Mouse (Mus musculus) CH12.LX (cell line): ENCODE data around the gene Pcgf6. TPM values are rescaled to one million over a fixed set of nuclear protein-coding genes. Genes with fewer than 3 reads are reported as not detected.

ENCODE experiments used
- DNase-seq: peaks from one replicate; pipeline ENCODE4 v3.0.0-alpha.2; 2013; ENCODE audit errors: extremely low read depth
- H3K27ac ChIP-seq: 2 replicates; pipeline ENCODE4 v1.5.1; 2012; ENCODE audit warnings: low read depth, mild to moderate bottlenecking, control low read depth, moderate library complexity; ENCODE audit not compliant: insufficient read depth
- H3K27me3 ChIP-seq: replicated peaks from 2 replicates; pipeline ENCODE3; 2012; ENCODE audit warnings: inconsistent platforms
- H3K36me3 ChIP-seq, 2 experiments: replicated peaks in 1 of 2; 2 replicates each; pipeline versions ENCODE3 to v1.6.1; 2012; ENCODE audit warnings: inconsistent platforms in 1 of 2, low read length in 1 of 2, mild to moderate bottlenecking in 1 of 2, mixed read lengths in 1 of 2, moderate library complexity in 1 of 2; ENCODE audit not compliant: control insufficient read depth in 1 of 2, insufficient read depth in 1 of 2
- H3K4me1 ChIP-seq, 2 experiments: 2 replicates each; pipeline ENCODE4 v1.6.1; 2012; ENCODE audit warnings: inconsistent platforms in 1 of 2, moderate library complexity in 1 of 2; ENCODE audit not compliant: insufficient read depth in 2 of 2, control insufficient read depth in 1 of 2
- H3K4me2 ChIP-seq: 2 replicates; pipeline ENCODE4 v1.6.1; 2012; ENCODE audit warnings: low read depth, mild to moderate bottlenecking, control low read depth; ENCODE audit not compliant: poor library complexity, insufficient read depth, severe bottlenecking
- H3K4me3 ChIP-seq, 3 experiments: fragments of 150-350 bp in 1 of 3; sonication (generic) in 1 of 3; replicated peaks in 1 of 3; 2 replicates each; pipeline versions ENCODE3 to v1.5.1; 2011 to 2012; ENCODE audit warnings: low read depth in 2 of 3, low read length in 2 of 3, mild to moderate bottlenecking in 2 of 3, moderate library complexity in 2 of 3, control low read depth in 1 of 3, improper control_type of control experiment in 1 of 3, inconsistent platforms in 1 of 3, mixed read lengths in 1 of 3; ENCODE audit not compliant: poor library complexity in 1 of 3
- H3K79me2 ChIP-seq: replicated peaks from 2 replicates; pipeline ENCODE4 v1.6.1; 2012; ENCODE audit warnings: mild to moderate bottlenecking, moderate library complexity; ENCODE audit not compliant: control insufficient read depth, poor library complexity, insufficient read depth, severe bottlenecking; ENCODE audit errors: extremely low read depth
- H3K9ac ChIP-seq: 2 replicates; pipeline ENCODE4 v1.6.1; 2012; ENCODE audit warnings: low read depth, mild to moderate bottlenecking, control low read depth, moderate library complexity; ENCODE audit not compliant: insufficient read depth
- H3K9me3 ChIP-seq: replicated peaks from 2 replicates; pipeline ENCODE3; 2012; ENCODE audit warnings: low read length, inconsistent platforms, mixed read lengths
- BHLHE40 ChIP-seq: IDR thresholded peaks from 2 replicates; pipeline ENCODE4 v1.6.1; 2011; ENCODE audit warnings: mild to moderate bottlenecking, low read depth, low read length, improper control_type of control experiment
- CHD1 ChIP-seq: IDR thresholded peaks from 2 replicates; pipeline ENCODE4 v1.6.1; 2012; ENCODE audit warnings: low read depth, low read length, improper control_type of control experiment, inconsistent platforms
- CHD2 ChIP-seq: IDR thresholded peaks from 2 replicates; pipeline ENCODE4 v1.6.1; 2011; ENCODE audit warnings: low read length, improper control_type of control experiment
- CTCF ChIP-seq, 2 experiments: IDR thresholded peaks in 1 of 2; conservative IDR thresholded peaks in 1 of 2; 2 replicates each; pipeline ENCODE4 v1.5.1; 2011 to 2012; ENCODE audit warnings: low read depth in 2 of 2, low read length in 2 of 2, improper control_type of control experiment in 1 of 2, inconsistent platforms in 1 of 2, mild to moderate bottlenecking in 1 of 2, moderate library complexity in 1 of 2
- E2F4 ChIP-seq: IDR thresholded peaks from 2 replicates; pipeline ENCODE4 v1.6.1; 2011; ENCODE audit warnings: low read depth, low read length, improper control_type of control experiment; ENCODE audit not compliant: insufficient replicate concordance
- EP300 ChIP-seq: IDR thresholded peaks from 2 replicates; pipeline ENCODE4 v1.6.1; 2011; ENCODE audit warnings: low read length, improper control_type of control experiment
- ETS1 ChIP-seq: conservative IDR thresholded peaks from 2 replicates; pipeline ENCODE4 v1.6.1; 2012; ENCODE audit warnings: low read depth, mild to moderate bottlenecking, inconsistent platforms, low read length, improper control_type of control experiment, moderate library complexity
- GABPA ChIP-seq: IDR thresholded peaks from 2 replicates; pipeline ENCODE4 v1.6.1; 2012; ENCODE audit warnings: low read depth, low read length, improper control_type of control experiment, inconsistent platforms; ENCODE audit not compliant: insufficient replicate concordance
- HCFC1 ChIP-seq: IDR thresholded peaks from 2 replicates; pipeline ENCODE4 v1.6.1; 2012; ENCODE audit warnings: low read depth, mild to moderate bottlenecking, inconsistent platforms, low read length, improper control_type of control experiment
- JUN ChIP-seq: IDR thresholded peaks from 2 replicates; pipeline ENCODE4 v1.6.1; 2011; ENCODE audit warnings: low read depth, mild to moderate bottlenecking, low read length, improper control_type of control experiment, moderate library complexity; ENCODE audit not compliant: insufficient read depth
- JUND ChIP-seq: conservative IDR thresholded peaks from 2 replicates; pipeline ENCODE4 v1.6.1; 2011; ENCODE audit warnings: low read depth, low read length, improper control_type of control experiment
- MAFK ChIP-seq: IDR thresholded peaks from 2 replicates; pipeline ENCODE4 v1.6.1; 2011; ENCODE audit warnings: low read length, improper control_type of control experiment; ENCODE audit not compliant: insufficient replicate concordance
- MEF2A ChIP-seq: IDR thresholded peaks from 2 replicates; pipeline ENCODE4 v1.6.1; 2014; ENCODE audit warnings: low read depth, mild to moderate bottlenecking, inconsistent platforms, low read length, improper control_type of control experiment, borderline replicate concordance
- MYC ChIP-seq: IDR thresholded peaks from 2 replicates; pipeline ENCODE4 v1.6.1; 2011; ENCODE audit warnings: low read depth, mild to moderate bottlenecking, improper control_type of control experiment, low read length
- NELFE ChIP-seq: IDR thresholded peaks from 2 replicates; pipeline ENCODE4 v1.6.1; 2011; ENCODE audit warnings: low read depth, low read length, improper control_type of control experiment
- NRF1 ChIP-seq: IDR thresholded peaks from 2 replicates; pipeline ENCODE4 v1.6.1; 2014; ENCODE audit warnings: low read depth, mild to moderate bottlenecking, inconsistent platforms, low read length, improper control_type of control experiment, moderate library complexity
- PAX5 ChIP-seq: IDR thresholded peaks from 2 replicates; pipeline ENCODE4 v1.6.1; 2012; ENCODE audit warnings: low read length, inconsistent platforms, mixed read lengths
- POLR2AphosphoS2 ChIP-seq: IDR thresholded peaks from 2 replicates; pipeline ENCODE4 v1.6.1; 2011; ENCODE audit warnings: low read depth, low read length, improper control_type of control experiment
- SIN3A ChIP-seq: IDR thresholded peaks from 2 replicates; pipeline ENCODE4 v1.6.1; 2012; ENCODE audit warnings: low read length, improper control_type of control experiment, inconsistent platforms
- SMC3 ChIP-seq: IDR thresholded peaks from 2 replicates; pipeline ENCODE4 v1.6.1; 2011; ENCODE audit warnings: low read depth, low read length, improper control_type of control experiment
- TCF12 ChIP-seq: IDR thresholded peaks from 2 replicates; pipeline ENCODE4 v1.6.1; 2014; ENCODE audit warnings: low read depth, mild to moderate bottlenecking, inconsistent platforms, low read length, improper control_type of control experiment
- UBTF ChIP-seq: IDR thresholded peaks from 2 replicates; pipeline ENCODE4 v1.6.1; 2012; ENCODE audit warnings: low read depth, mild to moderate bottlenecking, inconsistent platforms, low read length, improper control_type of control experiment, moderate library complexity
- USF1 ChIP-seq: IDR thresholded peaks from 2 replicates; pipeline ENCODE4 v1.6.1; 2014; ENCODE audit warnings: low read depth, mild to moderate bottlenecking, inconsistent platforms, low read length, improper control_type of control experiment
- USF2 ChIP-seq: conservative IDR thresholded peaks from 2 replicates; pipeline ENCODE4 v1.6.1; 2011; ENCODE audit warnings: low read depth, low read length, improper control_type of control experiment
- ZC3H11A ChIP-seq: IDR thresholded peaks from 2 replicates; pipeline ENCODE4 v1.6.1; 2012; ENCODE audit warnings: low read depth, mild to moderate bottlenecking, inconsistent platforms, low read length, improper control_type of control experiment
- ZNF384 ChIP-seq: IDR thresholded peaks from 2 replicates; pipeline ENCODE4 v1.6.1; 2012; ENCODE audit warnings: low read depth, low read length, improper control_type of control experiment, inconsistent platforms
- dilution Hi-C: fragments of 300-500 bp; cut with MboI; formaldehyde crosslinking; loops from 2 replicates; pipeline ENCODE4 v1.14.3; 2020; ENCODE audit warnings: low sequenced_read_pairs; ENCODE audit not compliant: extremely low pct_unique_long_range_greater_than_20kb, extremely low pct_ligation_motif_present
- in situ Hi-C: fragments of 300-500 bp; cut with MboI; formaldehyde crosslinking; loops from 3 replicates; pipeline ENCODE4 v1.14.3; 2019; ENCODE audit warnings: low sequenced_read_pairs, low pct_ligation_motif_present, low pct_unique_long_range_greater_than_20kb, mixed read lengths
- polyA plus RNA-seq: library from polyadenylated mRNA; unstranded; fragments of >175 nt; gene quantifications from 2 replicates; pipeline ENCODE4 v1.2.1, GENCODE M21; 2012; ENCODE audit warnings: low read depth; ENCODE audit not compliant: insufficient read length
- total RNA-seq, 2 experiments: library from RNA; depleted of rRNA; stranded (reverse); fragments of 300-350 nt in 1 of 2; fragments of >200 nt in 1 of 2; gene quantifications; 2 replicates each; pipeline ENCODE4 v1.2.3; 2012 to 2014

Gene Pcgf6
- total and polyA plus RNA-seq, 3 experiments: 17.3 to 43.8 (median 39.7) TPM

- Histone ChIP-seq H3K27me3 (no peaks in the 10 kb centered on the region), H3K9ac (no peak overlapping the region), H3K4me3 (no peak overlapping the region), H3K36me3 (no peaks in the 10 kb centered on the region), H3K79me2 (no peaks in the 10 kb centered on the region), H3K4me1 (peaks cover 5% of the 10 kb centered on the region in 2 experiments; a peak in 3 of 4 replicates), H3K4me2 (no peak overlapping the region; the same call in 1 of the 2 replicates), H3K9me3 (peaks cover 10% of the 10 kb centered on the region), H3K27ac (no peak overlapping the region)
- peak; percentile 36 for DNase-seq
- dilution Hi-C loops (no loop called here), in situ Hi-C loops (no loop called here)
- TF ChIP-seq SMC3: no peak
- TF ChIP-seq ZNF384: peak; percentile 30
- 0 out of 2 replicates have a peak, but pooled peaks have one; percentile 37 for TF ChIP-seq MAFK
- TF ChIP-seq BHLHE40: peak; percentile 72
- no peak for TF ChIP-seq E2F4
- TF ChIP-seq JUND: peak; percentile 76
- TF ChIP-seq ZC3H11A: no peak
- TF ChIP-seq GABPA: no peak
- TF ChIP-seq UBTF: no peak
- no peak for TF ChIP-seq MYC
- TF ChIP-seq PAX5: no peak
- TF ChIP-seq EP300: peak; percentile 81
- peak; percentile 57; the same call in 1 of the 2 replicates for TF ChIP-seq SIN3A
- TF ChIP-seq HCFC1: no peak
- no peak for TF ChIP-seq NRF1
- no peak for TF ChIP-seq USF1
- no peak for TF ChIP-seq CHD2
- no peak for TF ChIP-seq MEF2A
- no peak for TF ChIP-seq CTCF (conservative IDR thresholded peaks at IDR 0.05 in 1 of 2, IDR thresholded peaks at IDR 0.05 in 1 of 2; ENCODE audit: low read depth in 2 of 2, low read length in 2 of 2)
- peak; percentile 55; the same call in 1 of the 2 replicates for TF ChIP-seq JUN
- TF ChIP-seq NELFE: no peak
- no peak for TF ChIP-seq CHD1
- peak; percentile 73 for TF ChIP-seq TCF12
- TF ChIP-seq POLR2AphosphoS2: no peak
- peak; percentile 75 for TF ChIP-seq ETS1
- TF ChIP-seq USF2: no peak
Observed at GRCm38 (mm10) chr19:47009943-47010342, 40.8 kb downstream of the Pcgf6 start.
